Mouse (Mus musculus): ENCODE results near the gene Tmem106b. TPM values are rescaled to one million over a fixed set of nuclear protein-coding genes. Genes with fewer than 3 reads are reported as not detected.

Gene Tmem106b
- polyA plus RNA-seq, 1 experiment from 2014 or later = 37.2 TPM

- Histone ChIP-seq H3K9ac (ENCODE audit: low read depth, low read length) (peak overlapping the region; percentile 95), H3K27me3 (replicated peaks; ENCODE audit: control insufficient read depth, insufficient read depth, low read length) (no peaks in the 10 kb centered on the region), H3K4me2 (ENCODE audit: low read length) (peak overlapping the region; percentile 75), H3K36me3 (ENCODE audit: control insufficient read depth, insufficient read depth, low read length) (peaks cover 2% of the 10 kb centered on the region; the same call in 1 of the 2 replicates), H3K27ac (ENCODE audit: low read depth, low read length) (peak overlapping the region; percentile 88), H3K4me1 (ENCODE audit: control insufficient read depth, insufficient read depth, low read depth, low read length) (peaks cover 7% of the 10 kb centered on the region), H3K9me3 (ENCODE audit: control insufficient read depth, low read length) (no peaks in the 10 kb centered on the region), H3K4me3 (ENCODE audit: low read length) (peak overlapping the region; percentile 72)
- no peak for ATAC-seq
- WGBS = 3% methylated on average over 11 of the region's 11 CpGs
Observed at GRCm38 (mm10) chr6:13070147-13070425, 527 bp downstream of the Tmem106b start.

- Histone ChIP-seq H3K27me3 (replicated peaks; ENCODE audit: control insufficient read depth, insufficient read depth, low read length) (no peaks in the 10 kb centered on the region), H3K27ac (ENCODE audit: low read depth, low read length) (no peak overlapping the region; the same call in 1 of the 2 replicates), H3K36me3 (ENCODE audit: control insufficient read depth, insufficient read depth, low read length) (peaks cover 5% of the 10 kb centered on the region), H3K9me3 (ENCODE audit: control insufficient read depth, low read length) (no peaks in the 10 kb centered on the region), H3K4me2 (ENCODE audit: low read length) (peak overlapping the region; percentile 75), H3K9ac (ENCODE audit: low read depth, low read length) (peak overlapping the region; percentile 95), H3K4me3 (ENCODE audit: low read length) (peak overlapping the region; percentile 72), H3K4me1 (ENCODE audit: control insufficient read depth, insufficient read depth, low read depth, low read length) (peaks cover 7% of the 10 kb centered on the region)
- ATAC-seq = no peak
- 40% methylated on average over 4 of the region's 4 CpGs for WGBS
Observed at GRCm38 (mm10) chr6:13070485-13070884, 926 bp downstream of the Tmem106b start.

GRCm38 (mm10) chr6:13073036-13073435 lies 3.5 kb downstream of the Tmem106b start:
- H3K36me3 ChIP-seq (ENCODE audit: control insufficient read depth, insufficient read depth, low read length) = peaks cover 8% of the 10 kb centered on the region

GRCm38 (mm10) chr6:13073876-13074275 lies 4.3 kb downstream of the Tmem106b start:
- Histone ChIP-seq H3K27me3 (replicated peaks; ENCODE audit: control insufficient read depth, insufficient read depth, low read length) (no peaks in the 10 kb centered on the region), H3K9me3 (ENCODE audit: control insufficient read depth, low read length) (no peaks in the 10 kb centered on the region), H3K4me3 (ENCODE audit: low read length) (no peak overlapping the region), H3K9ac (ENCODE audit: low read depth, low read length) (no peak overlapping the region), H3K4me2 (ENCODE audit: low read length) (no peak overlapping the region), H3K4me1 (ENCODE audit: control insufficient read depth, insufficient read depth, low read depth, low read length) (peaks cover 7% of the 10 kb centered on the region), H3K36me3 (ENCODE audit: control insufficient read depth, insufficient read depth, low read length) (peaks cover 15% of the 10 kb centered on the region), H3K27ac (ENCODE audit: low read depth, low read length) (no peak overlapping the region)
- WGBS = 68% methylated on average over 2 of the region's 2 CpGs
- ATAC-seq = no peak

More at GRCm38 (mm10) chr6:13073036-13073435, 3.5 kb downstream of the Tmem106b start:
- no peaks in the 10 kb centered on the region for H3K27me3 ChIP-seq (replicated peaks; ENCODE audit: control insufficient read depth, insufficient read depth, low read length)
- no peak overlapping the region for H3K4me2 ChIP-seq (ENCODE audit: low read length)
- no peaks in the 10 kb centered on the region for H3K9me3 ChIP-seq (ENCODE audit: control insufficient read depth, low read length)
- no peak overlapping the region for H3K4me3 ChIP-seq (ENCODE audit: low read length)
- no peak overlapping the region for H3K27ac ChIP-seq (ENCODE audit: low read depth, low read length)
- H3K9ac ChIP-seq (ENCODE audit: low read depth, low read length) = no peak overlapping the region
- WGBS = 93% methylated on average over 4 of the region's 4 CpGs
- ATAC-seq = no peak
- H3K4me1 ChIP-seq (ENCODE audit: control insufficient read depth, insufficient read depth, low read depth, low read length) = peaks cover 7% of the 10 kb centered on the region

GRCm38 (mm10) chr6:13082881-13083280 lies 13.3 kb downstream of the Tmem106b start:
- no peak overlapping the region for H3K4me2 ChIP-seq (ENCODE audit: low read length)
- no peaks in the 10 kb centered on the region for H3K4me1 ChIP-seq (ENCODE audit: control insufficient read depth, insufficient read depth, low read depth, low read length)
- no peak overlapping the region for H3K27ac ChIP-seq (ENCODE audit: low read depth, low read length)
- peaks cover 48% of the 10 kb centered on the region for H3K36me3 ChIP-seq (ENCODE audit: control insufficient read depth, insufficient read depth, low read length)
- no peak overlapping the region for H3K4me3 ChIP-seq (ENCODE audit: low read length)
- no peak overlapping the region for H3K9ac ChIP-seq (ENCODE audit: low read depth, low read length)
- H3K9me3 ChIP-seq (ENCODE audit: control insufficient read depth, low read length) = no peaks in the 10 kb centered on the region
- no peaks in the 10 kb centered on the region for H3K27me3 ChIP-seq (replicated peaks; ENCODE audit: control insufficient read depth, insufficient read depth, low read length)
- 76% methylated on average over 9 of the region's 9 CpGs for WGBS
- peak; percentile 63; the same call in 1 of the 2 replicates for ATAC-seq

- ATAC-seq = peak; percentile 58; the same call in 1 of the 2 replicates
- Histone ChIP-seq H3K27me3 (replicated peaks; ENCODE audit: control insufficient read depth, insufficient read depth, low read length) (no peaks in the 10 kb centered on the region), H3K9me3 (ENCODE audit: control insufficient read depth, low read length) (no peaks in the 10 kb centered on the region)
Observed at GRCm38 (mm10) chr6:13096656-13097435, 27.3 kb downstream of the Tmem106b start.

GRCm38 (mm10) chr6:13100137-13100536 lies 30.6 kb downstream of the Tmem106b start:
- no peak overlapping the region for H3K4me3 ChIP-seq (ENCODE audit: low read length)
- no peaks in the 10 kb centered on the region for H3K9me3 ChIP-seq (ENCODE audit: control insufficient read depth, low read length)
- ATAC-seq = no peak
- no peaks in the 10 kb centered on the region for H3K27me3 ChIP-seq (replicated peaks; ENCODE audit: control insufficient read depth, insufficient read depth, low read length)
- H3K4me1 ChIP-seq (ENCODE audit: control insufficient read depth, insufficient read depth, low read depth, low read length) = no peaks in the 10 kb centered on the region
- no peak overlapping the region for H3K27ac ChIP-seq (ENCODE audit: low read depth, low read length)
- no peak overlapping the region for H3K9ac ChIP-seq (ENCODE audit: low read depth, low read length)
- no peaks in the 10 kb centered on the region for H3K36me3 ChIP-seq (ENCODE audit: control insufficient read depth, insufficient read depth, low read length)
- no peak overlapping the region for H3K4me2 ChIP-seq (ENCODE audit: low read length)
- 95% methylated on average over 2 of the region's 2 CpGs for WGBS

More at GRCm38 (mm10) chr6:13096656-13097435, 27.3 kb downstream of the Tmem106b start:
- Histone ChIP-seq H3K27ac (ENCODE audit: low read depth, low read length) (no peak overlapping the region), H3K36me3 (ENCODE audit: control insufficient read depth, insufficient read depth, low read length) (no peaks in the 10 kb centered on the region), H3K4me2 (ENCODE audit: low read length) (no peak overlapping the region), H3K4me3 (ENCODE audit: low read length) (no peak overlapping the region), H3K9ac (ENCODE audit: low read depth, low read length) (no peak overlapping the region), H3K4me1 (ENCODE audit: control insufficient read depth, insufficient read depth, low read depth, low read length) (no peaks in the 10 kb centered on the region)
- 77% methylated on average over 2 of the region's 2 CpGs for WGBS

GRCm38 (mm10) chr6:13108662-13109061 lies 39.1 kb downstream of the Tmem106b start:
- H3K4me2 ChIP-seq (ENCODE audit: low read length) = no peak overlapping the region
- no peaks in the 10 kb centered on the region for H3K27me3 ChIP-seq (replicated peaks; ENCODE audit: control insufficient read depth, insufficient read depth, low read length)
- no peaks in the 10 kb centered on the region for H3K9me3 ChIP-seq (ENCODE audit: control insufficient read depth, low read length)
- no peak overlapping the region for H3K9ac ChIP-seq (ENCODE audit: low read depth, low read length)
- ATAC-seq = no peak
- H3K4me3 ChIP-seq (ENCODE audit: low read length) = no peak overlapping the region
- no peak overlapping the region for H3K27ac ChIP-seq (ENCODE audit: low read depth, low read length)
- H3K36me3 ChIP-seq (ENCODE audit: control insufficient read depth, insufficient read depth, low read length) = no peaks in the 10 kb centered on the region
- 73% methylated on average over 1 of the region's 1 CpGs for WGBS
- H3K4me1 ChIP-seq (ENCODE audit: control insufficient read depth, insufficient read depth, low read depth, low read length) = no peaks in the 10 kb centered on the region

- H3K9ac ChIP-seq (ENCODE audit: low read depth, low read length) = no peak overlapping the region
- no peaks in the 10 kb centered on the region for H3K9me3 ChIP-seq (ENCODE audit: control insufficient read depth, low read length)
- no peaks in the 10 kb centered on the region for H3K36me3 ChIP-seq (ENCODE audit: control insufficient read depth, insufficient read depth, low read length)
- no peak overlapping the region for H3K4me2 ChIP-seq (ENCODE audit: low read length)
- ATAC-seq = no peak
- WGBS = 98% methylated on average over 1 of the region's 1 CpGs
- H3K4me3 ChIP-seq (ENCODE audit: low read length) = no peak overlapping the region
- H3K4me1 ChIP-seq (ENCODE audit: control insufficient read depth, insufficient read depth, low read depth, low read length) = no peaks in the 10 kb centered on the region
- no peaks in the 10 kb centered on the region for H3K27me3 ChIP-seq (replicated peaks; ENCODE audit: control insufficient read depth, insufficient read depth, low read length)
- no peak overlapping the region for H3K27ac ChIP-seq (ENCODE audit: low read depth, low read length)
Observed at GRCm38 (mm10) chr6:13137255-13137654, 67.7 kb downstream of the Tmem106b start.
